Mouse (Mus musculus): ENCODE data around the gene Fzr1.
A peak's percentile ranks its signal among the peaks of the same experiment; 100 is the strongest.

The Fzr1 gene

GRCm38 (mm10) chr10:81402227-81402765 lies 24.0 kb upstream of the Fzr1 start:
- no peak for DNase-seq (ENCODE audit: low spot score)

GRCm38 (mm10) chr10:81401521-81402226 lies 23.4 kb upstream of the Fzr1 start:
- DNase-seq (ENCODE audit: low spot score) = no peak

- DNase-seq (ENCODE audit: low spot score) = no peak
Observed at GRCm38 (mm10) chr10:81401205-81401520, 22.8 kb upstream of the Fzr1 start.

GRCm38 (mm10) chr10:81400371-81401204 lies 22.3 kb upstream of the Fzr1 start:
- DNase-seq (ENCODE audit: low spot score) = no peak

GRCm38 (mm10) chr10:81399798-81400308 lies 21.5 kb upstream of the Fzr1 start:
- no peak for DNase-seq (ENCODE audit: low spot score)

GRCm38 (mm10) chr10:81399296-81399695 lies 21.0 kb upstream of the Fzr1 start:
- DNase-seq (ENCODE audit: low spot score) = no peak

GRCm38 (mm10) chr10:81396749-81397148 lies 18.4 kb upstream of the Fzr1 start:
- DNase-seq (ENCODE audit: low spot score) = no peak

- DNase-seq (ENCODE audit: low spot score) = no peak
Observed at GRCm38 (mm10) chr10:81395865-81396264, 17.5 kb upstream of the Fzr1 start.

GRCm38 (mm10) chr10:81395127-81395526 lies 16.8 kb upstream of the Fzr1 start:
- DNase-seq (ENCODE audit: low spot score) = no peak

GRCm38 (mm10) chr10:81393456-81394063 lies 15.2 kb upstream of the Fzr1 start:
- DNase-seq (ENCODE audit: low spot score) = no peak

GRCm38 (mm10) chr10:81392781-81393185 lies 14.5 kb upstream of the Fzr1 start, which contains the start of gene Smim24:
Gene Smim24, plus strand, starts transcription at chr10:81393051.
- DNase-seq (ENCODE audit: low spot score) = no peak

- no peak for DNase-seq (ENCODE audit: low spot score)
Observed at GRCm38 (mm10) chr10:81392270-81392669, 14.0 kb upstream of the Fzr1 start.

- DNase-seq (ENCODE audit: low spot score) = no peak
Observed at GRCm38 (mm10) chr10:81390678-81390965, 12.3 kb upstream of the Fzr1 start.

- no peak for DNase-seq (ENCODE audit: low spot score)
Observed at GRCm38 (mm10) chr10:81389801-81390677, 11.7 kb upstream of the Fzr1 start.

- DNase-seq (ENCODE audit: low spot score) = no peak
Observed at GRCm38 (mm10) chr10:81389373-81389772, 11.1 kb upstream of the Fzr1 start.

- DNase-seq (ENCODE audit: low spot score) = no peak
Observed at GRCm38 (mm10) chr10:81388505-81389055, 10.3 kb upstream of the Fzr1 start, which contains the start of gene Gm48552. Gene Gm48552, plus strand, starts transcription at chr10:81389005.

- no peak for DNase-seq (ENCODE audit: low spot score)
Observed at GRCm38 (mm10) chr10:81387716-81388115, 9.4 kb upstream of the Fzr1 start.

GRCm38 (mm10) chr10:81385603-81386306 lies 7.4 kb upstream of the Fzr1 start:
- no peak for DNase-seq (ENCODE audit: low spot score)

GRCm38 (mm10) chr10:81384605-81384982 lies 6.3 kb upstream of the Fzr1 start:
- DNase-seq (ENCODE audit: low spot score) = no peak

- DNase-seq (ENCODE audit: low spot score) = peak; percentile 96
Observed at GRCm38 (mm10) chr10:81383802-81384604, 5.7 kb upstream of the Fzr1 start, which contains the start of the genes Dohh and Gm48551. Gene Dohh, plus strand, starts transcription at chr10:81384428. Gene Gm48551, plus strand, starts transcription at chr10:81384466.

All from layer of hippocampus, adult 9-10 months (tissue).